ENCODE assay signal across 18 mouse cellular contexts in genomic region chr6:47192478-47192877, GRCm38 (mm10).
DNase-seq lines count a peak whose midpoint lies in the region; ATAC-seq and TF ChIP-seq lines count a peak whose summit lies in the region.
"Had no signal": no experiment of that assay in that cellular context is flagged by ENCODE, and none has a peak within 500 bp of the region (broad histone marks: within the 10 kb centered on the region; RNA-seq: fewer than 3 reads in every experiment).

No protein-coding gene starts in this region.

- DNase-seq in heart, postnatal 10 days = no peak
- DNase-seq in liver, embryonic 11.5 days (ENCODE audit: low spot score) = no peak
- no peak for DNase-seq in liver
- DNase-seq in midbrain, postnatal 0 days (ENCODE audit: low spot score) = no peak
- DNase-seq: adrenal gland, postnatal 25 days; cerebellum, adult 8-10 months; kidney, postnatal 10 days; lung, adult 2 months; lung, postnatal 4 days had no signal

- H3K4me3 ChIP-seq in heart, embryonic 12.5 days = no peak overlapping the region
- H3K4me3 ChIP-seq in liver, embryonic 11.5 days (ENCODE audit: low read depth, low read length) = no peak overlapping the region
- H3K4me3 ChIP-seq in erythroblast, embryonic 14.5 days (replicated peaks) = peak overlapping the region; percentile 60
- no peak overlapping the region for H3K4me3 ChIP-seq in midbrain, postnatal 0 days (ENCODE audit: low read depth, low read length)
- H3K4me3 ChIP-seq: embryonic facial prominence, embryonic 12.5 days; hindbrain, embryonic 13.5 days; left cerebral cortex, adult 2 months; stomach, embryonic 15.5 days had no signal

- H3K27me3 ChIP-seq in heart, embryonic 12.5 days (replicated peaks) = no peaks in the 10 kb centered on the region
- no peaks in the 10 kb centered on the region for H3K27me3 ChIP-seq in liver, embryonic 11.5 days (replicated peaks; ENCODE audit: control insufficient read depth, insufficient read depth, low read length)
- H3K27me3 ChIP-seq in erythroblast, embryonic 14.5 days (ENCODE audit: control insufficient read depth) = peaks cover 14% of the 10 kb centered on the region
- H3K27me3 ChIP-seq in midbrain, postnatal 0 days (ENCODE audit: insufficient read depth, low read length) = no peaks in the 10 kb centered on the region
- H3K27me3 ChIP-seq: embryonic facial prominence, embryonic 12.5 days; hindbrain, embryonic 13.5 days; stomach, embryonic 15.5 days had no signal

- TF ChIP-seq CTCF in midbrain, postnatal 0 days (IDR thresholded peaks at IDR 0.05) = no peak

- WGBS in heart, embryonic 12.5 days = 53% methylated on average over 9 of the region's 9 CpGs
- WGBS in liver, embryonic 11.5 days = 73% methylated on average over 9 of the region's 9 CpGs
- WGBS in midbrain, postnatal 0 days = 53% methylated on average over 9 of the region's 9 CpGs

- no peaks in the 10 kb centered on the region for H3K36me3 ChIP-seq in heart, embryonic 12.5 days
- H3K36me3 ChIP-seq in liver, embryonic 11.5 days (ENCODE audit: control insufficient read depth, insufficient read depth, low read length) = no peaks in the 10 kb centered on the region
- no peaks in the 10 kb centered on the region for H3K36me3 ChIP-seq in erythroblast, embryonic 14.5 days (ENCODE audit: control insufficient read depth)
- no peaks in the 10 kb centered on the region for H3K36me3 ChIP-seq in midbrain, postnatal 0 days (ENCODE audit: insufficient read depth, low read length)
- H3K36me3 ChIP-seq: embryonic facial prominence, embryonic 12.5 days; hindbrain, embryonic 13.5 days; stomach, embryonic 15.5 days had no signal

- peak overlapping the region; percentile 67 for H3K4me2 ChIP-seq in heart, embryonic 12.5 days
- peak overlapping the region; percentile 61 for H3K4me2 ChIP-seq in liver, embryonic 11.5 days
- H3K4me2 ChIP-seq in midbrain, postnatal 0 days (ENCODE audit: low read depth, low read length, poor library complexity, severe bottlenecking) = no peak overlapping the region
- H3K4me2 ChIP-seq: embryonic facial prominence, embryonic 12.5 days; hindbrain, embryonic 13.5 days had no signal

- intact Hi-C loops in heart, postnatal 10 days (cut with DNase I) = loop anchor here (5.0 kb wide), 1 partner anchor 120 kb away; no protein-coding TSS in a partner anchor

- no peaks in the 10 kb centered on the region for H3K9me3 ChIP-seq in heart, embryonic 12.5 days (replicated peaks)
- H3K9me3 ChIP-seq in liver, embryonic 11.5 days (ENCODE audit: control insufficient read depth, low read length) = no peaks in the 10 kb centered on the region
- H3K9me3 ChIP-seq in erythroblast, embryonic 14.5 days (ENCODE audit: control insufficient read depth, low read length) = no peaks in the 10 kb centered on the region
- H3K9me3 ChIP-seq in midbrain, postnatal 0 days (ENCODE audit: low read length) = no peaks in the 10 kb centered on the region
- H3K9me3 ChIP-seq: embryonic facial prominence, embryonic 12.5 days; hindbrain, embryonic 13.5 days; stomach, embryonic 15.5 days had no signal

- ATAC-seq in heart, embryonic 12.5 days (ENCODE audit: insufficient number of reproducible peaks, low FRiP score) = no peak
- ATAC-seq in liver, embryonic 11.5 days (replicated peaks; ENCODE audit: low FRiP score) = no peak; the same call in 1 of the 2 replicates
- ATAC-seq in midbrain, postnatal 0 days (ENCODE audit: low FRiP score) = peak; percentile 5; the same call in 1 of the 2 replicates
- no peak for ATAC-seq in megakaryocyte-erythroid progenitor cell, adult 5-6 weeks (replicated peaks; ENCODE audit: low FRiP score, low TSS enrichment, poor library complexity, severe bottlenecking)
- ATAC-seq: intestine, embryonic 16.5 days; Patski had no signal

- no peak overlapping the region for H3K27ac ChIP-seq in heart, embryonic 12.5 days (ENCODE audit: poor library complexity, severe bottlenecking)
- peak overlapping the region; percentile 48; the same call in 1 of the 2 replicates for H3K27ac ChIP-seq in liver, embryonic 11.5 days (ENCODE audit: low read depth, low read length)
- no peak overlapping the region for H3K27ac ChIP-seq in midbrain, postnatal 0 days (ENCODE audit: low read depth, low read length)
- H3K27ac ChIP-seq: embryonic facial prominence, embryonic 12.5 days; hindbrain, embryonic 13.5 days; left cerebral cortex, adult 2 months; stomach, embryonic 15.5 days had no signal

- peaks cover 11% of the 10 kb centered on the region for H3K4me1 ChIP-seq in heart, embryonic 12.5 days (replicated peaks)
- H3K4me1 ChIP-seq in liver, embryonic 11.5 days (replicated peaks; ENCODE audit: control insufficient read depth, insufficient read depth, low read length) = peaks cover 4% of the 10 kb centered on the region; the same call in 1 of the 2 replicates
- peaks cover 20% of the 10 kb centered on the region for H3K4me1 ChIP-seq in erythroblast, embryonic 14.5 days (ENCODE audit: control insufficient read depth)
- H3K4me1 ChIP-seq in midbrain, postnatal 0 days (ENCODE audit: insufficient read depth, low read length) = no peaks in the 10 kb centered on the region
- H3K4me1 ChIP-seq: embryonic facial prominence, embryonic 12.5 days; stomach, embryonic 15.5 days had no signal

- H3K9ac ChIP-seq in heart, embryonic 12.5 days = no peak overlapping the region
- no peak overlapping the region for H3K9ac ChIP-seq in liver, embryonic 11.5 days (ENCODE audit: low read depth, low read length)
- no peak overlapping the region for H3K9ac ChIP-seq in midbrain, postnatal 0 days (replicated peaks; ENCODE audit: low read length, poor library complexity, severe bottlenecking)
- H3K9ac ChIP-seq: embryonic facial prominence, embryonic 12.5 days; hindbrain, embryonic 13.5 days; stomach, embryonic 15.5 days had no signal
